Mouse (Mus musculus) left cerebral cortex, adult 2 months (tissue): ENCODE measurements at regions not wholly inside any gene's neighbourhood (a gene's known extent, or its start where the extent isn't known, plus 50 kb on each side); places are given as distances from the start of the nearest gene placed in this dataset.

Experiments used
- DNase-seq, 2 experiments: peaks; one replicate each; pipeline ENCODE4 v3.0.0; 2021 to 2022; ENCODE audit warnings: low spot score in 2 of 2, mixed read lengths in 1 of 2; ENCODE audit errors: extremely low spot score in 1 of 2
- H3K27ac ChIP-seq: fragments of 200-600 bp; 2 replicates; pipeline ENCODE4 v1.8.1; 2022
- H3K4me3 ChIP-seq: fragments of 200-600 bp; 2 replicates; pipeline ENCODE4 v1.8.1; 2022
- CTCF ChIP-seq: fragments of 200-600 bp; IDR thresholded peaks from 2 replicates; pipeline ENCODE4 v1.8.1; 2022; ENCODE audit warnings: antibody characterized with exemption, mild to moderate bottlenecking, moderate library complexity
- intact Hi-C: fragments of 180-260 bp; cut with DNase I; formaldehyde crosslinking; loops from one replicate; pipeline ENCODE4 v1.15.1; 2025

DNA sequence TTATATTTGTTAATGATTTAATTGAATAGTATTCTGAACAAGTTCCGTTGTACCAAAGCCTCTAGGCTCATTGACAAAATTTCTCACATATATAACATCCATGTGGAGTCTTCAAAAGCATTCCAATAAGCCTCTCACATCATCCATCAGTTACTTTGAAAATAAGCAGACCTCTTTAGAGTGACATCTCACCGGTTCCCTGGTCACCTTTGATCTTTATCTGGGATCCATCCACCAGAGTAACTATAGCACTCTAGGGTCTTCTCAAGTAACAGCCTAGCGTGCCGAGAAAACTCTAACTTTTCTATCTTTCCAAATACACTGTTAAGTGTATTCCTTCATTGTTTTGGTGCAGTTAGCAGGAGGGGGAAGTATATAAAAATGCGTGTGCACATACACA lies 55.6 kb upstream of the Mad2l1 start:
- no peak for TF ChIP-seq CTCF
- H3K27ac ChIP-seq, result no peak overlapping the region
- no peak overlapping the region for H3K4me3 ChIP-seq
- no peak for DNase-seq
- intact Hi-C loops, result no loop called here

DNA sequence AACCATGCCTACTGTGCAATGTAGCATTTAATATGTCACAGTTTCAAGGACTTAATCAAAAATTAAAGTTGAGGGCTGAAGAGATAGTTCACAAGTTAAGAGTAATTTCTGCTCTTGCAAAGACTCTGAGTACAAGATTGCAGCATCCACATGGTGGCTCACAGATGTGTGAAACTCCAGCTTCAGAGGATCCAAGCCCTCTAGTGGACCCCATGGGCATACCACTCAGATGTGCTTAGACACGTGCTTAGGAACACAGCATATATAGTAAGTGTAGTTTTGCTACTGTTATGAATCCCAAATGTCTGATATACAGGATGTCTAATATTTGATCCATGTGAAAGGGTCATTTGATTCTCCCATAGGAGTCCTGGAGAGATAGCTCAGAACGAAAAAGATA lies 55.0 kb upstream of the Mad2l1 start:
- no peak for DNase-seq
- Histone ChIP-seq H3K4me3 (no peak overlapping the region), H3K27ac (no peak overlapping the region)
- peak; percentile 10 for TF ChIP-seq CTCF
- intact Hi-C loops, result no loop called here

DNA sequence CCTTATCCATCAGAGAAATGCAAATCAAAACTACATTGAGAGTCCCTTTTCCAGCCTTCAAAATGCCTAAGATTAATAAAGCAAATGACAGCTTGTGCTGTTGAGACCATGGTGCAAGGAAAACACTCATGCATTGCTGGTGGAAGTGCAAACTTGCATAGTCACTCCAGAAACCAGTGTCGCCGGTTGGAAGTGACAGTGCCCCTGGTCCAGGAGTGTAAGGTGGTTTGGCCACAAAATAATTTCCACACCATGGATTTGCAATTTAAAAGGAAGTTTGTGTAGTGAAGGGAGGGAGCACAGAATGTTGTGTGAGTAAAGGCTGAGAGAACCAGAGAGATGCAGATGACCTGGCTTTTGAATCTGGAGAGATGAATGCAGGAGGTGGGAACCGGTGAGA lies 52.4 kb upstream of the Mad2l1 start:
- no peak overlapping the region for H3K4me3 ChIP-seq
- no peak for DNase-seq
- intact Hi-C loops, result no loop called here
- no peak overlapping the region for H3K27ac ChIP-seq
- TF ChIP-seq CTCF, result no peak
